Mouse (Mus musculus): Measurements from ENCODE around the gene Pgap1. TPM values are rescaled to one million over a fixed set of nuclear protein-coding genes. Genes with fewer than 3 reads are reported as not detected.

Pgap1 gene
- total RNA-seq, 2 experiments from 2014 or later: 51.5 to 52.4 TPM

DNA sequence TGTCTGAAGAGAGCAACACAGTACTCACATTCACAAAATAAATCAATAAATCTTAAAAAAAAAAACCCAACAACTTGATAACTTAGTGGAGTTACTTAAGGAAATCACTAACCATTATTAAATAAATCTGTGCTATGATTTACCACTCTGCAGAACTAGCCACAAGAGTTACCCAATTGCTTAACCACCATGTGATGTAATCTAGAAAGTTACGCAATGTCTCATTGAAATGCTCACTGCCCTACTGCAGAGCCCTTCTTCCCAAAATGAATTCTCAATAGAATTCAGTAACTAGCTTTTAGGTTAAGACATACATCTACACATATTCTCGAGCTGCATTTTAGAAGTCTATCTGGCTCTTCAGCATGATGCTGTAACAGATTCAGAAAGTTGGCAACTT, 33.8 kb downstream of the Pgap1 start:
- DNase-seq (ENCODE audit: low spot score in 2 of 2): no peak

DNA sequence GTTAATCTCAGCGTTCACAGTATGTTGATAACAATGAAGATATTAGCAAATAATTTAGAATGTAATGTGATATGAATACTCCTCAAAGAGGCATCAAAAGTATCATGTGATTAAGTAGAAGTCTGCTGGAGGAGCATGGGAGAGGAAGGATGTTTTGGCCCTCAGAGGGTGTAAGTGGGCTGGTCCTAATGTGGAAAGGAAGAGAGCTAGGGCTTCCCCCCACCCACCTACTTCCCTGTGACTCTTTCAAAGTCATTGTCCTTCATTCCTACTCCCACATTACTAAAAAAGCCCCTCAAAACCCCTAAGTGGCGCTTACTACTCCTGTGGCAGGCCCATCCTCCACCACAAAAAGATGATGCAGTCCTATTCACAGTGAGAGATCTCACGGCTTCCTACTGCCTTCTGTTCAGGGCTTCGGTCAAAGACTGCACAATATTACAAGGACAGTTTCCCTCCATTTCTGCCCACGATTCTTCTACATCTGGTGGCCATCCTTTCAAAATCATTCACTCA, 37.4 kb downstream of the Pgap1 start:
- no peak for DNase-seq (ENCODE audit: low spot score in 2 of 2)

DNA sequence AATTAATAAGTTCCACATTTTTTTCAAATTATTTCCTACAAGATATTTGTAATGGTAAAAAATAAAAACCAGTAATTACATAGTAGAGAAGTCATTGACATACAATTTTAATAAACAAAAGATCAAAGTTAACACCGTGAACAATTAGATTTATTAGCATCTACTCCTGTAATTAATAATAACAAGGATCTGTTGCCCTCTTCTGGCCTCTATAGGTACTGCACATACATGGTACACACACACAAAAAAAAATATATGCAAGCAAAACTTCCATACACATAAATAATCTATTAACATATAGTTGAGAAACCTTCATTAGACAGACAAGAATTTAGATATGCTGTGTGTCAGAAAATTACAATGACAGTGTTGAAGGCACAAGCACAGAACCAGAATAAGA, 43.6 kb downstream of the Pgap1 start:
- no peak for DNase-seq (ENCODE audit: low spot score in 2 of 2)

DNA sequence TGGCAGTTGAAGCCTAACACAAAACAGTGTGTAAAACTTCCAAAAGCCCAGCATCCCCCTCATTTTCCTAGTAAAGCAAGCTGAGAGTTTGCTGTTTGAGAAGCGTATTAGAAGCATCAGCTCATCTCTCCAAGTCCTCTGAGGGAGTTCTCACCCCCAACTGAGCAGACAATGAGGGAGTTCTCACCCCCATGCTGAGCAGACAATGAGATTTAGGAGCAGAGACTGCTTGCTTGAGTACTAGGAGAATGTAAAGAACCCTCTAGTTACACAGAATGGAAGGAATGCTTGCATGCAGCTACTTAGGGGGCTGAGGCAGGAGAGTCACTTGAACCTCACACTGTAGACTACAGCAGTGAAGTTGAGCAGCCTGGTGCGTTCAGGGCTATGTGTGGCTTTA, 59.0 kb downstream of the Pgap1 start:
- DNase-seq (ENCODE audit: low spot score in 2 of 2): no peak

DNA sequence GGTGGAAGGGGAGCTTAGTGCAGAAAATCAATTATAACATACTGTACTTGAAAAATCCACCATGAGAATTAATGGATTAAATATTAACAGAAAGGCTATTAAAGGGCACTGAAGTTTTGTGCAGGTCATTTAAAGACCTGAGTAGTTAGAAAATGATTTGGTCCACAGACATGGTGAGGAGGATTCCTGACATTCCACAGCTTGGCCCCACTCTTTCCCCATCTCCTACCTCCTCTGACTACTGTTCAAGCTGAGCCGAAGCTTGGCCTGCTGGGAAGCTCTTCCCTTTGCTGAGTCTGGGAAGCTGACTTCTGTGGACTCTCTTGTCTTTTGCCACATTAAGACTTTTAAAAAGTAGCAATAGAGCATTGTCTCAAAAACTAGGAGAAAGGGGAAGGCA, 61.2 kb downstream of the Pgap1 start:
- no peak for DNase-seq (ENCODE audit: low spot score in 2 of 2)

DNA sequence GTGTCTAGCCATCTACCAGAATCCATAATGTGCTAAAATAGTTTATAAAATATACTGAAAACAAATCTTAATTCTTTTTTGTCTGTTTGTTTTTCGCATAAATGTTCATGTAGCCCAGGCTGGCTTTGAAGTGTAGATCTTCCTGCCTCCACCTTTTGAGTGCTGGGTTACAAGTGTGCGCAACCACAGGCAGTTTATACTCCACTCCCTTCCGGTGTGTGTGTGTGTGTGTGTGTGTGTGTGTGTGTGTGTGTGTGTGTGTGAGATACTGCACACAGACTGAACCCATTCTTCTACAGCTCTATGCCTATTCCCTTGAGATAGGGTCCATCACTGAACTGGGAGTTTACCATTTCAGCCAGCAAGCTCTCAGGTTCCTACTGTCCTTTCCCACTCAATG, 64.0 kb downstream of the Pgap1 start:
- DNase-seq (ENCODE audit: low spot score in 2 of 2): no peak

DNA sequence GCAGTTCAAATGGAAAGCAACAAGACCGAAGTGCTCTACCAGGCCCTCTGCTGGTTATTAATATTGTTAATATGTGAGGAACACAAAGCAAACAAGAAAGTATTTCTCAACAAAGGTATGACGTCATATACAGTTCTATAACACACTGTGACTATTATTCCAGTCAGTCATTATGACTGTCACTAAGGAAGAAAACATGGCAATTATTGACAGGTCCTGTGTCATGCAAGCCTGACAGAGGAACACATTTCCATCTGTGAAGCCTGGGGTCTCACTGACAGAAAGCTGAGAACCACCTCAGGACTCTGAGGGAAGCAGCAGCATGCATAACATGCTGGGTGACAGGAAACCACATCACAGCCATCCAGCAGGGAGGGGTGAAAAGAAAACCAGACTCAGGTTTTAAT, 65.0 kb downstream of the Pgap1 start:
- DNase-seq (ENCODE audit: low spot score in 2 of 2): no peak

DNA sequence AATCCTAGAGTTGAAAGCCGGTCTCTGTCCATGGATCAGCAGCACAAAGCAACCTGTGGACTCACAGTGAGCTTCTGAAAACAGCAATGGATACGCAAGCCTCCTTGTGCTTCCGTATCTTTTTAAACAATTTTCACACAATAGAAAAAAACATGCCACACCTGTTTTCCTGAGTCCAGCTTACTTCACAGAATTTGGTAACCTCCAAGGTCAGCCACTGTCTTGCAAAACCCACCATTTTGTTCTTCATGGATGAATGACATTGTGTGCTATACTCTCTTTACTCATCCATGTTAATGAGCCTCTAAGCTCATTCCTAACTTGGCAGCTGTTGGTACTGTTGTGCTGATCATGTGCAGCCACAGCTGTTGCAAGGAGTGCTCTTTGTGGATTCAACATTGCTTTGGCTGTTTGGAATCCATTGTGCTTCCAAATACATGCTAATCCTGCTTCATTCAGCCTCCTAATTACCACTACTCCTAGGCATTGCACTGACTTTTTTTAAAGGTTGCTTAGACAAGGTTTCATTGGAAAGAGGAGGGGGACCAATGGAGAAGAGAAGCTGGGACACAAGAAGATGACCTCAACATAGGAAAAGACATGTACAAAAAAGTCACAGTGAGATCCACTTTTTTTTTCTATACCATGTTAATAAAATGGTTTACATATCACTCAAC, 72.6 kb downstream of the Pgap1 start:
- no peak for DNase-seq (ENCODE audit: low spot score in 2 of 2)

DNA sequence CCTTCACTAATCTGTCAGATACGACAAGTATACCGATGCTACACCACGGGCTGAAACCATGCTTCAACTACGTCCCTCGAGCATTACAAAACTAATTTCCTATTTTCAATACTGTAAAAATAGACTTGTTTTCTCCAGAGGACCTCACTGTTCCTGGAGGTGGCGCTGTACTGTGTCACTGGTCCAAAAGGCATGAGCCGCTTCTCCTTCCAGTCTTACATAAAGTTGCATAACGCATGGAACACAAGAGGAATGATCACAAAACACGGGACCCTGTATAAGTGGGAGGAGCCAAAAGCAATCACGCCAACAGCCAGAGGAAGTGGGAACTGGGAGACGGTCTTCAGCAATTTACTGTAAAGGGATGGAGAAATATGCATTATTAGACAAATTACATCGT, 77.0 kb downstream of the Pgap1 start:
- DNase-seq (ENCODE audit: low spot score in 2 of 2): no peak

DNA sequence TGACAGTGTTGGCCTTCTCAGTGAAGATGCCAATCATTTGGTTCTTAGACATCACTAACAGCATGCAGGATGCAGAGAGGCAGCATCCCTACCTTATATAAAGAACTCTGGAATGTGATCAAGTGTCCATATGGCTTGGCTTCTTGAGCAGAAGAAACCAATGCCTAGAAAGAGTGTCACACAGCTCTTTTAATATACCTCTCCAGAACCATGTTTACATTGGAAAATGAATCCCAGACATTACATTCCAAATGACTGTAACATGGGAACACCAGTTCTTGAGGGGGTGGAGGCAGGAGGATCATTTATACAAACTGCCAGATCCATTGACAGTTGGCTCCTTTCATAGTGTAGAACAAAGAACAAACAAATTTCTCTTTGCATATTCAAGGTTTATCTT, 88.8 kb downstream of the Pgap1 start:
- no peak for DNase-seq (ENCODE audit: low spot score in 2 of 2)

DNA sequence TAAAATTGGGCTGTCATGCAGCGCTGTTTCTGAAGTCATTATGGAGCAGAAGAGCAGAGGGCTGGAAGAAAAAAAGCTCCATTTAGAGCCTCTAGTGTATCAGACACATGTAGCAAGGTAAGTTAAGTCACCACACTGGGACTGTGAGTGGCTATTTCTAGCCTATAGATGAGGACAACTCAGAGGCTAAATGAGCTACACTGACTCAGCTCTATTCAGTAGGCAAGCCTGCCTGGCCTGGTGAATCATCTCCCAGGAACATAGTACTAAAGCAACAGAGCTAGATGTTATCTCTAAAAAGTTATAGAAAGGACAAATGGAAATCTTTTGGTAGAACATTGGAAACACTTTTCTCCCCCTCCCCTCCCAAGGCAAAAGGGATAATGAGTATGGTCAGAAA, 90.1 kb downstream of the Pgap1 start:
- no peak for DNase-seq (ENCODE audit: low spot score in 2 of 2)

DNA sequence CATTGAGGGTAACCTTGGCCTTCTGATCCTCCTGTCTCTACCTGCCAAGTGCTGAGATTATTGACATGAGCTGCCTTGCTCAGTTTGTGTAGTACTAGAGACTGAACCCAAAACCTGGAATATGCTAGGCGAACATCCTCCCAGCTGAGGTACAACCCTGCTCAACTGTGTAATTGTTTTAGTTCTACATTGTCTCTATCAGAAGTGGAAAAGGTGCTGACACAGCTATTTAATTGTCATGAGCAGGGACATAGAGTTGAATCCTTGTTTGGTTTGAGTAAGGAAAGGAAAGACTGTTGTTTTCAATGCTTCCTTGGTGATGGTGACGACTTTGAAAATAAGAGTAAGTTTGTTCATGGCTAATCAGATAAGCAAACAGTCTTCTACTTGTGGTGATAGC, 105.4 kb downstream of the Pgap1 start:
- no peak for DNase-seq (ENCODE audit: low spot score in 2 of 2)

DNA sequence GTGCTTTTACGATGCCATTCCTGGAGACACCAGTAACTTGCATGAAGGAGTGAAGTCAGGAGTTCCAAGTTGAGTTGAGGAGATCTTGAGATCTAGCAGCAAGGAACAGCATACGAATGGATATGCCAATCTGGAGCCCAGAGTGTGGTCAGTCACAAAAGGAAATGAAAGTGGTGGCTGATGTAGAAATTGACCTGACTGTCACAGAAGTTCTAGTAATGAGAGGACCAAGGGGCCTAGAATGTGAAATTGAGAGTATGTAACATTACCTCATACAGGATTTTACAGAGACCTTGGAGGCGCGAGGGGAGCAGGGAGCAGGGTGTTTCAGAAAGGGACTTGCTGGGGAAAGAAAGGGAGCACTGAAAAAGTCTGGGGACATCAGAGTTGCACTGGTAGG, 108.7 kb downstream of the Pgap1 start:
- no peak for DNase-seq (ENCODE audit: low spot score in 2 of 2)

DNA sequence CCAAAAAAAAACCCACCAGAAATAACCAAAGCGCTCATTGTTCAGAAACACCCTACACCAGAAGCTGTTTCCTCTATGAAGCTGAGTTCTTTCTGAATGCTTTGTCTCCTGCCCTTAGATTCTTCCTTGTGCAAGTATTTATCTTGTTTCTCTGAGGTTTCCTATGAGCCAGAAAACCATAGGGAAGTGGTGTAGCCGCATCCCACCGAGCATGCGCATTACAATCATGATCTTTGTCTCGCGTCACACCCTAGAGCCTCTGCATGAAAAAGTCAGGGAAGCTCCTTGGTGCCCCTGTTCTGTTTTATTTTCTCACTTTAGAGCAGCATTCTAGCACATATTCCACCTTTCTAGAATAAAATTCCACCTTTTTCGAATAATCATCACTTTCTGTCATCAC, 113.8 kb downstream of the Pgap1 start:
- no peak for DNase-seq (ENCODE audit: low spot score in 2 of 2)

DNA sequence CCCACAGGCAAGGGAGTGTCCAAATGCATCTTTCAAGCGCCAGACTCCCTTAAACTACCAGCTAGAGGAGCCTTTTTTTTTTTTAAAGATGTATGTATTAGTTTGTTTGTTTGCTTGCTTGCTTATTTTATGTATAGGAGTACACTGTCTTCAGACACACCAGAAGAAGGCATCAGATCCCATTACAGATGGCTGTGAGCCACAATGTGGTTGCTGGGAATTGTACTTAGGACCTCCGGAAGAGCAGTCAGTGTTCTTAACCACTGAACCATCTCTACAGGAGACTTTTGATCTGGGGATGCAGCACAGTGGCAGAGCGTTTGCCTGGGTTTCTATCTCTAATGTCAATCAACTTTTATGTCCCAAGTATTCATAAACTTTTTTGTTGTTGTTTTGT, 118.4 kb downstream of the Pgap1 start:
- peak in 1 of 2 experiments; percentile 12 for DNase-seq (ENCODE audit: low spot score in 2 of 2)

DNA sequence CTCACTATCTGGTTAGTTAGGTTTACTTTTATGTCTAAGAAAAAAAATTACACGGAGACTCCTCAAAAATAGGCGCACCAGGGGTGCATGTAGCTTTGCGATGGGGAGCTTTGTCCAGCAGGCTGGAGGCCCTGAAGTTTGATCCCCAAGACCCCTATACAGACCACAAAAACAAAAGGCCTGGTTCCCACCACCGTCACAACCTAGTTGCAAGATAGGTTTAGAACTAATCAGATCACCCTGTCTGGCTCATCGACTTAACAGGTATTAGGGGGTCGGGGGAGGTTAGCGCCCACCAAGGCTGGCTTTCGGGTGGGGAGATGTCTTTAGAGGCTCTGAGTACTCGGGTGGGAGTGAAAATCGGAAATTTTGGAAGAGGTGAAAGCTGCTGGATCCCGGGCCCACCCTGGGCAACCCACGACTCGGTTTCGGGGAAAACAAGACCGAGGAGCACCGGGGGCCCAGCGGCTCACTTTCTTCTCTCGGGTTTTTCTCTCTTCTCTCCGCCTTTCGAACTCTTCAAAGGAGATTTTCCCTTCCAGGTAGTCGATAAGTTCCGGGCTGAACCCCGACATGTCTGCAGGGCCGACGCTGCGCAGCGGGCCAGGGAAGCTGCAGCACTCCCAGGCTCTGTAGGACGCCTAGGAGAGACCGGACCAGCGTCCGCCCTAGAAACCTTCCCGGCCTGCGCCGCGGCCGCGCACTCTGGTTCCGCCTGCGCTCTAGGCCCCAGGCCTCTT, 119.0 kb downstream of the Pgap1 start, which contains the start of gene Gtf3c3:
Gene Gtf3c3, minus strand, starts transcription at position 632 of the 740 bp plus-strand sequence.
- peak; percentile 81 to 86 for DNase-seq (ENCODE audit: low spot score in 2 of 2)

Other genes with a start within 250 kb of the Pgap1 start
- gene Gtf3c3, start 118.7 kb downstream of the Pgap1 start, total RNA-seq (2021): 10 to 100 TPM; 27.4 to 30.7 TPM